ENCODE assay signal across 9 mouse cellular contexts in the genomic region with DNA sequence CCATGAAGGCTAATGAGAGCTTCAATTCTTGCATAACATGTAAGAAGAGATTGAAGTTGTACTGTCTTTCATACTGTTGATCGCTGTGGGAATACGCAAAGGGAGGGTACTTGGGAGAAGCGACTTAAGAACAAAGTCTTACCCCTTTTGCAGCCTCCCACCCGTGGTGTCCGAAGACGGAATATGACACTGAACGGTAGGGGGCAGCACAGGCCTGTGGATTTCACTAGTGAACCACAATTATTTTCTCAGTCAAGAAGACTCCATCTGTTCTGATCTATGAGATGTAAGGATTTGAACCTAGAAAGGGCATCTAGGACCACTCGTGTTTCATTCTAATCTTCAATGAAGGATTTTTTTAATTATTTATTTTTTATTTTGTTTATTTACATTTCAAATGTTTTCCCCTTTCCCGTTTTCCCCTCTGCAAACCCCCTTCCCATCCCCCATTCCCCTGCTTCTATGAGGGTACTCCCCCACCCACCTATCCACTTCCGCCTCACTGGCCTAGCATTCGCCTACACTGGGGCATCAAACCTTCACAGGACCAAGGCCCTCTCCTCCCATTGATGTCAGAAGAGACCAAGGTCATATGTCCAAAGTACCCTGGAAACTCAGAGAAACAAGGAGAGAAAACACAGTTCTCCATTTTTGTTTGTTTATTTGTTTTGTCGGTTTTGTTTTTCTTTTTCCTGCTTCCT. TPM values are rescaled to one million over a fixed set of nuclear protein-coding genes. Genes with fewer than 3 reads are reported as not detected.
DNase-seq lines count a peak whose midpoint lies in the region; ATAC-seq and TF ChIP-seq lines count a peak whose summit lies in the region.
"Had no signal": no experiment of that assay in that cellular context is flagged by ENCODE, and none has a peak within 500 bp of the region (broad histone marks: within the 10 kb centered on the region; RNA-seq: fewer than 3 reads in every experiment).

No protein-coding gene starts in this region.

- H3K9ac ChIP-seq in ES-E14 (ENCODE audit: insufficient read depth, low read depth, low read length, poor library complexity, severe bottlenecking): no peak overlapping the region
- H3K9ac ChIP-seq in lung, embryonic 16.5 days (ENCODE audit: low read length): no peak overlapping the region

- WGBS in lung, embryonic 16.5 days: 35% methylated on average over 12 of the region's 12 CpGs

- no peak overlapping the region for H3K4me3 ChIP-seq in ES-E14 (ENCODE audit: insufficient read depth in 1 of 2, low read depth in 1 of 2, low read length in 2 of 2, poor library complexity in 1 of 2, severe bottlenecking in 1 of 2)
- H3K4me3 ChIP-seq in lung, embryonic 16.5 days (ENCODE audit: low read length): no peak overlapping the region

- H3K27ac ChIP-seq in ES-E14 (ENCODE audit: insufficient read depth, low read depth, low read length, poor library complexity, severe bottlenecking): no peak overlapping the region
- H3K27ac ChIP-seq in lung, embryonic 16.5 days (ENCODE audit: low read length): no peak overlapping the region
- H3K27ac ChIP-seq: macrophage had no signal

- in situ Hi-C loops in ES-E14 (cut with MboI; ENCODE audit: low sequenced_read_pairs in 2 of 2, unreplicated experiment in 2 of 2): loop anchor here (10.0 to 25.0 kb wide), 2 partner anchors 362 to 375 kb away; no protein-coding TSS in a partner anchor

- H3K36me3 ChIP-seq in ES-E14 (ENCODE audit: control insufficient read depth, insufficient read depth, low read length, poor library complexity, severe bottlenecking): no peaks in the 10 kb centered on the region
- no peaks in the 10 kb centered on the region for H3K36me3 ChIP-seq in lung, embryonic 16.5 days (ENCODE audit: control insufficient read depth, insufficient read depth, low read length)

- H3K27me3 ChIP-seq in lung, embryonic 16.5 days (ENCODE audit: control insufficient read depth, insufficient read depth, low read depth, low read length): no peaks in the 10 kb centered on the region

- intact Hi-C loops in heart, postnatal 25 days (cut with DNase I): loop anchor here (1.0 to 5.0 kb wide), 5 partner anchors 92 to 379 kb away; no protein-coding TSS in a partner anchor

- H3K4me1 ChIP-seq in ES-E14 (ENCODE audit: control insufficient read depth in 2 of 2, insufficient read depth in 2 of 2, low read length in 2 of 2, poor library complexity in 1 of 2): no peaks in the 10 kb centered on the region
- H3K4me1 ChIP-seq in lung, embryonic 16.5 days (replicated peaks; ENCODE audit: control insufficient read depth, insufficient read depth, low read length): no peaks in the 10 kb centered on the region

- peak; percentile 45; the same call in 1 of the 2 replicates for ATAC-seq in lung, embryonic 16.5 days (ENCODE audit: low read depth)

- H3K9me3 ChIP-seq in ES-E14 (ENCODE audit: control insufficient read depth, insufficient read depth, low read depth, low read length): no peaks in the 10 kb centered on the region
- H3K9me3 ChIP-seq in lung, embryonic 16.5 days (ENCODE audit: control insufficient read depth, low read length): no peaks in the 10 kb centered on the region

- H3K4me2 ChIP-seq in lung, embryonic 16.5 days (ENCODE audit: low read depth, low read length): no peak overlapping the region

- peak; percentile 68 for DNase-seq in ES-E14 (ENCODE audit: low read depth, low spot score)
- peak; percentile 77 for DNase-seq in brain, adult 2 months (ENCODE audit: low read depth, low spot score)
- peak; percentile 49 for DNase-seq in fibroblast of lung, adult 2 months (ENCODE audit: low read depth)
- peak; percentile 47 for DNase-seq in heart, postnatal 25 days (ENCODE audit: low spot score)
- DNase-seq in layer of hippocampus, adult 18-20 months (ENCODE audit: low spot score in 2 of 2): peak; percentile 56 to 89
- DNase-seq in retina, postnatal 7 days (ENCODE audit: low read depth, low spot score): peak; percentile 62
- peak; percentile 66 to 78 for DNase-seq in urinary bladder, adult 18-20 months (ENCODE audit: low spot score in 2 of 2)

TF ChIP-seq in ES-E14, 5 proteins besides CTCF, POLR2A, EP300 and RAD21:
- TF ChIP-seq HCFC1 (IDR thresholded peaks at IDR 0.05; ENCODE audit: borderline replicate concordance, insufficient read depth, low read length) (no peak), ZC3H11A (IDR thresholded peaks at IDR 0.05; ENCODE audit: borderline replicate concordance, low read depth, low read length) (peak; percentile 69; the same call in 1 of the 2 replicates)
TF ChIP-seq in ES-E14: peak in this region for 1.

RNA-seq across cellular contexts. Expression of a gene that starts 42.2 kb away (rescaled TPM):
- total RNA-seq in ES-E14 (2012; rRNA removed): 97.7 and 98.7 TPM in 2 replicates
- 10 to 100 TPM; 17.2 to 20.9 TPM for total RNA-seq in heart, postnatal 25 days (2021)
- total RNA-seq in layer of hippocampus, adult 18-20 months (2021): 1 to 10 TPM; 6.3 to 6.6 TPM
- polyA plus RNA-seq in lung, embryonic 16.5 days (2015; fragmentation: Nextera tagmentation; extraction: Ambion mirVana): 50.8 and 53.4 TPM in 2 replicates

RNA-seq across cellular contexts. Expression of a gene that starts 42.7 kb away (rescaled TPM):
- total RNA-seq in ES-E14 (2012; rRNA removed): 0.09 TPM in 1 of 2 replicates, not detected in the other
- total RNA-seq in heart, postnatal 25 days (2021): 1 to 10 TPM; 6.2 to 8.5 TPM
- 1 to 10 TPM; 3.4 to 3.7 TPM for total RNA-seq in layer of hippocampus, adult 18-20 months (2021)
- polyA plus RNA-seq in lung, embryonic 16.5 days (2015; fragmentation: Nextera tagmentation; extraction: Ambion mirVana): 16.8 and 17.9 TPM in 2 replicates
